Mouse (Mus musculus): ENCODE measurements around the gene Blnk. TPM values are rescaled to one million over a fixed set of nuclear protein-coding genes. Genes with fewer than 3 reads are reported as not detected.

Gene Blnk
- polyA plus RNA-seq, 1 experiment from 2014 or later, result 0.97 TPM

DNA sequence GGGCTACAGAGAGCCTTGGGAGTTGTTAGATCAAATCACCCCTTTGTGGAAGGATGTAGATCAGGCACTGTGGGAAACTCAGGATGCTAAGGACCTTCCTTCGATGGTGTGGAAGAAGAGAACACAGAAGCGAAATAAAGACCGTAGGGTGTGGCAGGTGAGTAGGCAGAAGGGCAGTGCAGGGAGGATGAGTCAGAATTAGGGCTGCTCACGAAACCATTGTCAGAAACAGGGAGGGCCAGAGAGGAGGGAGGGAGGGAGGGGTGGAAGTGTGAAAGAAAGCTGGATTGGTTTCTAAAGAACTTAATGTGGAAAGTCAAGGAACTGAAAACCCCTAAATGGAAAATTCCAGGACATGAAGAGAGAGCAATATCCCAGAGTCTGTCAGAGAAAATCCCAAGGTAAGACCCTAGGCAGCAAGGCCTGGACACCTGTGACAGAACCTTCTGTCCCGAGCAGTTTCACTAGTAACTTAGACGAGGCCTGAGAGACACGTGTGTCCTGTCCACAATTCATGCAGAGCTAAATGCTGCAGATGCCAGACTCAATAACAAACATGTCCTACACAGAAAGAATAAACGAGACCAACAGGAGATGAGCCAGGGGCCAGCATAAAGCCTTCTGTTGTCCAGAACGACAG lies 4.3 kb downstream of the Blnk start:
- H3K9me3 ChIP-seq (ENCODE audit: control insufficient read depth, low read length), result no peaks in the 10 kb centered on the region
- no peak for ATAC-seq (ENCODE audit: insufficient number of reproducible peaks, low FRiP score, low TSS enrichment, low read depth)
- no peak overlapping the region for H3K4me3 ChIP-seq (ENCODE audit: low read depth, low read length)
- H3K4me1 ChIP-seq (ENCODE audit: control insufficient read depth, insufficient read depth, low read length), result peaks cover 6% of the 10 kb centered on the region
- H3K9ac ChIP-seq (ENCODE audit: low read length), result no peak overlapping the region
- 82% methylated on average over 9 of the region's 9 CpGs for WGBS
- H3K27me3 ChIP-seq (ENCODE audit: control insufficient read depth, insufficient read depth, low read length), result no peaks in the 10 kb centered on the region
- no peak overlapping the region for H3K4me2 ChIP-seq (ENCODE audit: low read depth, severe bottlenecking)
- no peak overlapping the region for H3K27ac ChIP-seq (replicated peaks; ENCODE audit: low read depth, low read length)
- no peaks in the 10 kb centered on the region for H3K36me3 ChIP-seq (ENCODE audit: control insufficient read depth, insufficient read depth, low read length)
- DNase-seq (ENCODE audit: low spot score), result no peak

DNA sequence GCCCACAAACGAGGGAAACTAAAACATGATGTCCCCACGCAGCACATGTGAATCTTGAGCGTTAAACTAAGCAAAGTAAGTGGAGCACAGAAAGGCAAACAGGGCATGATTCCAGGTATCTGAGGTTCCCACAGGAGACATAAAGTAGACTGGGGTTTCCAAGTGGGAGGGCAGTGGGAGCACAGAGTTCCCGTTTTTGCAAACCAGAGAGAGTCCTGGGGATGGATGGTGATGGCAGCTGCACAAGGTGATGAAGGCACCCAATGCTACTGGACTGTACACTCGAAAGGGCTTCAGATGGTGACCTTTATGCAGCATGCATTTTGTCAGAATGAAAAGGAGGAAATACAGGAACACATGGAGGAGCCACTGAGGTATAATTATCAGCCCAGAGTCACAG lies 5.5 kb downstream of the Blnk start:
- Histone ChIP-seq H3K27me3 (ENCODE audit: control insufficient read depth, insufficient read depth, low read length) (no peaks in the 10 kb centered on the region), H3K36me3 (ENCODE audit: control insufficient read depth, insufficient read depth, low read length) (no peaks in the 10 kb centered on the region), H3K4me1 (ENCODE audit: control insufficient read depth, insufficient read depth, low read length) (peaks cover 3% of the 10 kb centered on the region), H3K9ac (ENCODE audit: low read length) (no peak overlapping the region), H3K4me2 (ENCODE audit: low read depth, severe bottlenecking) (no peak overlapping the region), H3K4me3 (ENCODE audit: low read depth, low read length) (no peak overlapping the region), H3K27ac (replicated peaks; ENCODE audit: low read depth, low read length) (no peak overlapping the region), H3K9me3 (ENCODE audit: control insufficient read depth, low read length) (no peaks in the 10 kb centered on the region)
- no peak for DNase-seq (ENCODE audit: low spot score)
- 84% methylated on average over 5 of the region's 5 CpGs for WGBS
- no peak for ATAC-seq (ENCODE audit: insufficient number of reproducible peaks, low FRiP score, low TSS enrichment, low read depth)

- no peaks in the 10 kb centered on the region for H3K4me1 ChIP-seq (ENCODE audit: control insufficient read depth, insufficient read depth, low read length)
- no peak overlapping the region for H3K9ac ChIP-seq (ENCODE audit: low read length)
- ATAC-seq (ENCODE audit: insufficient number of reproducible peaks, low FRiP score, low TSS enrichment, low read depth) (no peak), DNase-seq (ENCODE audit: low spot score) (no peak)
- no peak overlapping the region for H3K4me2 ChIP-seq (ENCODE audit: low read depth, severe bottlenecking)
- H3K27ac ChIP-seq (replicated peaks; ENCODE audit: low read depth, low read length), result no peak overlapping the region
- H3K9me3 ChIP-seq (ENCODE audit: control insufficient read depth, low read length), result no peaks in the 10 kb centered on the region
- no peaks in the 10 kb centered on the region for H3K36me3 ChIP-seq (ENCODE audit: control insufficient read depth, insufficient read depth, low read length)
- H3K27me3 ChIP-seq (ENCODE audit: control insufficient read depth, insufficient read depth, low read length), result no peaks in the 10 kb centered on the region
- 100% methylated on average over 1 of the region's 1 CpGs for WGBS
- no peak overlapping the region for H3K4me3 ChIP-seq (ENCODE audit: low read depth, low read length)
Measured at GRCm38 (mm10) chr19:40984536-40984935, 9.8 kb downstream of the Blnk start.

- no peak overlapping the region for H3K27ac ChIP-seq (replicated peaks; ENCODE audit: low read depth, low read length)
- H3K9ac ChIP-seq (ENCODE audit: low read length), result no peak overlapping the region
- WGBS, result 84% methylated on average over 5 of the region's 5 CpGs
- DNase-seq (ENCODE audit: low spot score) (no peak), ATAC-seq (ENCODE audit: insufficient number of reproducible peaks, low FRiP score, low TSS enrichment, low read depth) (no peak)
- H3K36me3 ChIP-seq (ENCODE audit: control insufficient read depth, insufficient read depth, low read length), result no peaks in the 10 kb centered on the region
- H3K4me2 ChIP-seq (ENCODE audit: low read depth, severe bottlenecking), result no peak overlapping the region
- no peaks in the 10 kb centered on the region for H3K27me3 ChIP-seq (ENCODE audit: control insufficient read depth, insufficient read depth, low read length)
- no peaks in the 10 kb centered on the region for H3K4me1 ChIP-seq (ENCODE audit: control insufficient read depth, insufficient read depth, low read length)
- no peaks in the 10 kb centered on the region for H3K9me3 ChIP-seq (ENCODE audit: control insufficient read depth, low read length)
- no peak overlapping the region for H3K4me3 ChIP-seq (ENCODE audit: low read depth, low read length)
Measured at GRCm38 (mm10) chr19:40980671-40981070, 13.7 kb downstream of the Blnk start.

DNA sequence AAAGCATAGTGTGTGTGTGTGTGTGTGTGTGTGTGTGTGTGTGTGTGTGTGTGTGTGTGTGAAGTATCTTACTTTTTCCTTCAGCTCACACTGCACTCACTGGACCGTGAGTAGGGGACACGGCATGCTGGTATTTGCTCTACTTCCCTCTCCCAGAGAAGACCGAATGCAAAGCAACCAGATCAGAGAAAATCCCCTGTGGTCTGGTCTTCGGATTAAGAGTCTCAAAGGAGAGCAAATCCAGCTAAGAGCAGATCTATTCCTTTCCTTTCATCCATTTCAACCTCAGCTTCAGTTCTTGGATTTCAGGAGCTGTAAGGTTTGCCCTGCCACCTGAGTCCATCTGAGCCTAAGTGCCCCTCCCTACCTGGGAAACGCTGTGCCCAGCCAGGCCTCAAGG lies 16.3 kb downstream of the Blnk start:
- H3K36me3 ChIP-seq (ENCODE audit: control insufficient read depth, insufficient read depth, low read length), result no peaks in the 10 kb centered on the region
- no peak overlapping the region for H3K9ac ChIP-seq (ENCODE audit: low read length)
- no peaks in the 10 kb centered on the region for H3K9me3 ChIP-seq (ENCODE audit: control insufficient read depth, low read length)
- no peaks in the 10 kb centered on the region for H3K27me3 ChIP-seq (ENCODE audit: control insufficient read depth, insufficient read depth, low read length)
- no peak overlapping the region for H3K4me2 ChIP-seq (ENCODE audit: low read depth, severe bottlenecking)
- no peak overlapping the region for H3K27ac ChIP-seq (replicated peaks; ENCODE audit: low read depth, low read length)
- 70% methylated on average over 5 of the region's 5 CpGs for WGBS
- no peak for ATAC-seq (ENCODE audit: insufficient number of reproducible peaks, low FRiP score, low TSS enrichment, low read depth)
- no peaks in the 10 kb centered on the region for H3K4me1 ChIP-seq (ENCODE audit: control insufficient read depth, insufficient read depth, low read length)
- no peak overlapping the region for H3K4me3 ChIP-seq (ENCODE audit: low read depth, low read length)
- no peak for DNase-seq (ENCODE audit: low spot score)

GRCm38 (mm10) chr19:40976946-40977917 lies 17.1 kb downstream of the Blnk start:
- H3K9me3 ChIP-seq (ENCODE audit: control insufficient read depth, low read length), result no peaks in the 10 kb centered on the region
- DNase-seq (ENCODE audit: low spot score) (no peak), ATAC-seq (ENCODE audit: insufficient number of reproducible peaks, low FRiP score, low TSS enrichment, low read depth) (no peak)
- no peak overlapping the region for H3K9ac ChIP-seq (ENCODE audit: low read length)
- no peaks in the 10 kb centered on the region for H3K36me3 ChIP-seq (ENCODE audit: control insufficient read depth, insufficient read depth, low read length)
- no peak overlapping the region for H3K4me3 ChIP-seq (ENCODE audit: low read depth, low read length)
- WGBS, result 82% methylated on average over 11 of the region's 11 CpGs
- H3K4me2 ChIP-seq (ENCODE audit: low read depth, severe bottlenecking), result no peak overlapping the region
- H3K27me3 ChIP-seq (ENCODE audit: control insufficient read depth, insufficient read depth, low read length), result no peaks in the 10 kb centered on the region
- H3K27ac ChIP-seq (replicated peaks; ENCODE audit: low read depth, low read length), result no peak overlapping the region
- no peaks in the 10 kb centered on the region for H3K4me1 ChIP-seq (ENCODE audit: control insufficient read depth, insufficient read depth, low read length)

GRCm38 (mm10) chr19:40971273-40971914 lies 22.9 kb downstream of the Blnk start:
- no peak for DNase-seq (ENCODE audit: low spot score)
- H3K4me3 ChIP-seq (ENCODE audit: low read depth, low read length), result no peak overlapping the region
- no peak overlapping the region for H3K27ac ChIP-seq (replicated peaks; ENCODE audit: low read depth, low read length)
- H3K9ac ChIP-seq (ENCODE audit: low read length), result no peak overlapping the region
- H3K9me3 ChIP-seq (ENCODE audit: control insufficient read depth, low read length), result no peaks in the 10 kb centered on the region
- H3K4me2 ChIP-seq (ENCODE audit: low read depth, severe bottlenecking), result no peak overlapping the region
- no peaks in the 10 kb centered on the region for H3K27me3 ChIP-seq (ENCODE audit: control insufficient read depth, insufficient read depth, low read length)
- 89% methylated on average over 5 of the region's 5 CpGs for WGBS
- H3K36me3 ChIP-seq (ENCODE audit: control insufficient read depth, insufficient read depth, low read length), result no peaks in the 10 kb centered on the region
- H3K4me1 ChIP-seq (ENCODE audit: control insufficient read depth, insufficient read depth, low read length), result no peaks in the 10 kb centered on the region
- ATAC-seq (ENCODE audit: insufficient number of reproducible peaks, low FRiP score, low TSS enrichment, low read depth), result no peak

DNA sequence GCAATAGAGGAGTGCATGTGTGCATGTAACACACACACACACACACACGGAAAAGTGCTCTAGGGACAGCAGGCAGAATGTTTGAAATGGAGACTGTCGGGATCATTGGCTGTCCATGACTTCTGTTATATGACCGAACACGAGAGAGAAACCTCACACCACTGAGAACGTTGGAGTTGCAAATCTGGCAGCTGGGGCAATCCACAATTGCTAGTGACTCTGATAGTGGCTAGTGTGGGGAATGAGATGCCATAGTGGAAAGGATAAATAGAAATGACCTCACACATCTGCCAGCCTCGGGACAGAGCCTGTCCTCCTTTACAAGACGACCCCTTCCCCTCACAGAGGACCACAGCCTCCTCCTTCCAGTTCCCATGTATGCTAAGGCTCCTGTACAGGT lies 23.6 kb downstream of the Blnk start:
- H3K36me3 ChIP-seq (ENCODE audit: control insufficient read depth, insufficient read depth, low read length), result no peaks in the 10 kb centered on the region
- H3K27ac ChIP-seq (replicated peaks; ENCODE audit: low read depth, low read length), result no peak overlapping the region
- H3K27me3 ChIP-seq (ENCODE audit: control insufficient read depth, insufficient read depth, low read length), result no peaks in the 10 kb centered on the region
- H3K9me3 ChIP-seq (ENCODE audit: control insufficient read depth, low read length), result no peaks in the 10 kb centered on the region
- WGBS, result 80% methylated on average over 7 of the region's 7 CpGs
- no peak overlapping the region for H3K4me2 ChIP-seq (ENCODE audit: low read depth, severe bottlenecking)
- DNase-seq (ENCODE audit: low spot score) (no peak), ATAC-seq (ENCODE audit: insufficient number of reproducible peaks, low FRiP score, low TSS enrichment, low read depth) (no peak)
- no peak overlapping the region for H3K9ac ChIP-seq (ENCODE audit: low read length)
- no peaks in the 10 kb centered on the region for H3K4me1 ChIP-seq (ENCODE audit: control insufficient read depth, insufficient read depth, low read length)
- no peak overlapping the region for H3K4me3 ChIP-seq (ENCODE audit: low read depth, low read length)

All from limb, embryonic 11.5 days (tissue).